Mouse (Mus musculus): ENCODE results near the gene Gm20662. TPM values are rescaled to one million over a fixed set of nuclear protein-coding genes. Genes with fewer than 3 reads are reported as not detected.

Gm20662 gene
- polyA plus RNA-seq, 1 experiment = 0.20 TPM

DNA sequence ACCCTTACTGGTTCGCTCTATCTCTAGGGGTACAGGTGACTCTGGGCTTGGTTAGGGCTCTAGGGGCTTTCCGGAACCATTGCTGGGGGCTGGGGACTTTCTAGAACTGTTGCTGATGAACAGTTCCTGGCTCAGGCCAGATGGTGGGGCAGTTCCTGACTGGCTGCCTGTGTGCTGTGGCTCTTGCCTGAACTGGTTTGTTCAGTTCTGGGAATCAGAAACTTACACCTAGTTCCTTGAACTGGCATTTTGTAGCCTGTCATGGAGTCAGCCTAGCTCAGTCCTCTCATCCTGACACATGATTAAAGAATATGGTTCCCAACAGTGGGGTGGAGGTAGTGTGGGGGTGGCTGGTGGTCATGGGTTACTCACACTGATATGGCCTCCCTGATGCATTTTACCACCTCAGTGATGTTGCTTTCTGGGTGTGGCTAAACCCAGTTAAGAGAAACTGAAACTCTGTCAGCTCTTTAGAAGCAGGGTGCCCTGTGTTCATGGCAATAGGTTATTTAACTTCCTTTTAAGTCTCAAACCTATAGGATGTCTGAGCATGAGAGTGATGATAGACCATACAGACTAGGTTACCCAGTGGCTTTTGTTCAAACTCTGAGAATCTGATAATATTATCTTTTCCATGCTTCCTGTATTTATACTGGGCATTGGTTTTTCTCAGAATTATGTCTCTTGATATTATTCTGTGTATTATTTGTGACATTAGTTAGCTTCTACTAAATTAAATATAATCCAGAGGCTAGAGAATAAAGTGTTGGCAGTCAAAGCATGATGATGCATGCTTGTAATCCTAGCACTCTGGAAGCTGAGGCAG, 39.4 kb downstream of the Gm20662 start:
- peaks cover 4% of the 10 kb centered on the region for H3K36me3 ChIP-seq (ENCODE audit: control insufficient read depth, insufficient read depth)
- H3K79me3 ChIP-seq (ENCODE audit: low read depth) = no peaks in the 10 kb centered on the region

DNA sequence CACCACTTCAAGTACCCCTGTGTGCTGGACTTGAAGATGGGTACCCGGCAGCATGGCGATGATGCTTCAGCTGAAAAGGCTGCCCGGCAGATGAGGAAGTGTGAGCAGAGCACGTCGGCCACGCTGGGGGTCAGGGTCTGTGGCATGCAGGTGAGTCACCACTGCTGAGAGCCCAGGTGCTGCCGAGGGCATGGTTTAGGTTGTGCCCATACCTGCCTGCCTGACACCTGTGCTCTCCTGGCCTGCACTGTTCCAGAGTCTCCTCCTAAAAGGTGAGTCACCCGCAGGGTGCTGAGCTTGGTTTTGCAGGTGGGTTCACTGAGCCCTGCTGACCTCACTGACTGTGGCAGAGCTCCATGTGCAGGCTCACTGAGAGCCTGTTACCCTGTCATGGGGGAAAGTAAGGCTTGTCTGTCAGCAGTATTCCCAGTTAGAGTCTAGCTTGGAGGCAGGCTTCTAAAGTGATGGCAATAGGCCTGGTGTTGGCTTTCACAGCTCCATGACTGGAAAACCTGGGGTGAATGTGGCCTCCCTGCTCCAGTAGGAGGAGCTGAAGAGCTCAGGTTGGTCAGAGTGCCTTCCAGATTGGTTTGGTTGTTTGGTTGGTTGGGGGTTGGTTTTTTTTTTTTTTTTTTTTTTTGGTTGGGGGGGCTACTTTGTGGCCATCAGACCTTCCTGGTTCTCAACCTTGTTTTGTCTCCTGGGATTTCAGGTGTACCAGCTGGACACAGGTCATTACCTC, 48.8 kb downstream of the Gm20662 start:
- H3ac ChIP-seq (ENCODE audit: control insufficient read depth, insufficient read length, low read depth) = no peak overlapping the region
- H3K27me3 ChIP-seq (ENCODE audit: control insufficient read depth, insufficient read depth, insufficient read length) = no peaks in the 10 kb centered on the region
- no peak for TF ChIP-seq USF1 (IDR thresholded peaks at IDR 0.05; ENCODE audit: low read depth)
- no peak for TF ChIP-seq CEBPB (IDR thresholded peaks at IDR 0.05; ENCODE audit: low read depth)
- no peak for TF ChIP-seq FOSL1 (IDR thresholded peaks at IDR 0.05; ENCODE audit: insufficient read depth, low read length, poor library complexity, severe bottlenecking)
- no peak for TF ChIP-seq MYOG (IDR thresholded peaks at IDR 0.05; ENCODE audit: control insufficient read depth, extremely low read depth, insufficient read length)
- H3K79me3 ChIP-seq (ENCODE audit: low read depth) = peaks cover 1% of the 10 kb centered on the region
- H3K79me2 ChIP-seq (ENCODE audit: control insufficient read depth, insufficient read depth) = peaks cover 8% of the 10 kb centered on the region
- peaks cover 8% of the 10 kb centered on the region for H3K36me3 ChIP-seq (ENCODE audit: control insufficient read depth, insufficient read depth)
- H3K4me3 ChIP-seq (ENCODE audit: insufficient read depth, poor library complexity, severe bottlenecking) = no peak overlapping the region

More for the DNA sequence above, 39.4 kb downstream of the Gm20662 start:
- Histone ChIP-seq H3ac (ENCODE audit: control insufficient read depth, insufficient read length, low read depth) (no peak overlapping the region), H3K79me2 (ENCODE audit: control insufficient read depth, insufficient read depth) (no peaks in the 10 kb centered on the region), H3K4me3 (ENCODE audit: insufficient read depth, poor library complexity, severe bottlenecking) (no peak overlapping the region), H3K27me3 (ENCODE audit: control insufficient read depth, insufficient read depth, insufficient read length) (no peaks in the 10 kb centered on the region)
- TF ChIP-seq MAX (IDR thresholded peaks at IDR 0.05) = no peak
- TF ChIP-seq CTCF (IDR thresholded peaks at IDR 0.05; ENCODE audit: control insufficient read depth, insufficient read depth, insufficient read length) = no peak
- no peak for TF ChIP-seq FOSL1 (IDR thresholded peaks at IDR 0.05; ENCODE audit: insufficient read depth, low read length, poor library complexity, severe bottlenecking)
- TF ChIP-seq MYOD1 (IDR thresholded peaks at IDR 0.05; ENCODE audit: control insufficient read depth, insufficient read length, low read depth) = no peak
- no peak for TF ChIP-seq MYOG (IDR thresholded peaks at IDR 0.05; ENCODE audit: control insufficient read depth, extremely low read depth, insufficient read length)
- TF ChIP-seq CEBPB (IDR thresholded peaks at IDR 0.05; ENCODE audit: low read depth) = no peak
- TF ChIP-seq USF1 (IDR thresholded peaks at IDR 0.05; ENCODE audit: low read depth) = no peak

DNA sequence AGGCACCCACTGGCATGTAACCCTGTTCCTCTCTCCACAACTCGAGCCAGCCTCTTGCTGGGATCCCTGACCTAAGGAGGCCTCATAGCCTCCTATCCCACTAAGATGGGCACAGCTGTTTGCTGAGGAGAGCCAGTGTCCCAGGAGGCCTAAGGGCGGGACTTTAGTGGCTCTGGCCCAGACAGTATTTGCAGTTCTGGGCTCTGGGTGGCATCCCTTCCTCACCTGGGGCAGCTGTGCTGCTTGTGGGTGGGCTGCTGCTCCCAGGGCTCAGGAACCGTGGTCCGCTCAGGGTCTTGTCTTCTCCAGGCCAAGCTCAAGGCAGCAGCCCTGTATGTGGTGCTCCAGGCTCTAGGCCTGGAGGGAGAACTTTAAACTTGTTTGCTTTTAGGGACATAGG, 50.4 kb downstream of the Gm20662 start:
- TF ChIP-seq CEBPB (IDR thresholded peaks at IDR 0.05; ENCODE audit: low read depth) (no peak), MYOD1 (IDR thresholded peaks at IDR 0.05; ENCODE audit: control insufficient read depth, insufficient read length, low read depth) (no peak), FOSL1 (IDR thresholded peaks at IDR 0.05; ENCODE audit: insufficient read depth, low read length, poor library complexity, severe bottlenecking) (no peak), MYOG (IDR thresholded peaks at IDR 0.05; ENCODE audit: control insufficient read depth, extremely low read depth, insufficient read length) (no peak), MAX (IDR thresholded peaks at IDR 0.05) (no peak), CTCF (IDR thresholded peaks at IDR 0.05; ENCODE audit: control insufficient read depth, insufficient read depth, insufficient read length) (no peak), USF1 (IDR thresholded peaks at IDR 0.05; ENCODE audit: low read depth) (no peak)
- peaks cover 15% of the 10 kb centered on the region for H3K36me3 ChIP-seq (ENCODE audit: control insufficient read depth, insufficient read depth)

DNA sequence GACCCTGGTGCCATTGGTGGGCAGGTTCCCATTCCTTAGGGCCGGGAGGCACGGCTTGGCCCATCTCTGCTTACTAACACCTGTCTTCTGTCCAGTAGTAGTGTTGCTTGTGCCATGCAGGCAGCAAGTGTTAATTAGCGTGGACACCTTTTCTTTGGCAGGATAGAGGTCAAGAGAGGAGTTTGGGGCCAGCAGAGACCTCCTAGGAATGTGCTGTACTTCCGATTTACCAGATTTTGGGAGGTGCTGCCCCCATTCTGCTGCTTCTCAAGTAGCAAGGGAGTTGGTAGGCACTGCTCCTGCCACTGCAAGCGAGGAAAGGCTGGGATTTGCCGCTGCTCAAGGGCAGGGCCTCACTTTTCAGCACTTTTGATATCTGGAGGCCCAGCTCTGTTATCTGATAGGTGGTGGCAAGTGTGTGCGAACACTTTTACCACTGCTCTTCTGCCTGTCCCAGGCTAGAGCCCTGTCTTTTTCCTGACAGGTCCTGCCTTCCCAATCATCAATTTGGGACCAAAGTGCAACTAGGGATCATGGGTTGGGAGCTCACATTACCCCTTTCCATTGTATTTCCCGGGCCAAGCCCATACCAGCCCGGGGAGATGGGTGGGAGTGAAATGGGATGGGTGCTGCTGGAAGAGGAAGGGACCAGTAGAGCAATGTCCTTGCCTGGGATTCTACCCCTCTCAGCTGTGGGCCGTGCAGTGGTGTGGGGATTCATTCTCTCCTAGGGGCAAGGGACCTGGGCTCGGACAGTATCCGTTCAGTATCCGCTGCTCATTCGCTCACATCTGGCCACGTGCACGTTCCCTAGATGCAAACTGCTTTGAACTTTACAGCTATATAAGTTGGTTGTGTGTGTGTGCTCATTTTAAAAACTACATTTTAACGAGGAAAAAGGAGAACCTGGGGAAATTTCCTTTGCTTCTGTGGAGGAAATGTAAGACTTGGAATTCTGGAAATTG, 51.7 kb downstream of the Gm20662 start:
- H3K4me3 ChIP-seq (ENCODE audit: insufficient read depth, poor library complexity, severe bottlenecking) = peak overlapping the region; percentile 30
- no peak for TF ChIP-seq MAX (IDR thresholded peaks at IDR 0.05)
- no peak for TF ChIP-seq MYOD1 (IDR thresholded peaks at IDR 0.05; ENCODE audit: control insufficient read depth, insufficient read length, low read depth)
- no peak for TF ChIP-seq CEBPB (IDR thresholded peaks at IDR 0.05; ENCODE audit: low read depth)
- TF ChIP-seq CTCF (IDR thresholded peaks at IDR 0.05; ENCODE audit: control insufficient read depth, insufficient read depth, insufficient read length) = no peak
- peaks cover 1% of the 10 kb centered on the region for H3K79me3 ChIP-seq (ENCODE audit: low read depth)
- H3ac ChIP-seq (ENCODE audit: control insufficient read depth, insufficient read length, low read depth) = peak overlapping the region; percentile 42
- no peaks in the 10 kb centered on the region for H3K27me3 ChIP-seq (ENCODE audit: control insufficient read depth, insufficient read depth, insufficient read length)
- peaks cover 12% of the 10 kb centered on the region for H3K79me2 ChIP-seq (ENCODE audit: control insufficient read depth, insufficient read depth)
- H3K36me3 ChIP-seq (ENCODE audit: control insufficient read depth, insufficient read depth) = peaks cover 21% of the 10 kb centered on the region

More for the DNA sequence above, 50.4 kb downstream of the Gm20662 start:
- H3K79me3 ChIP-seq (ENCODE audit: low read depth) = peaks cover 1% of the 10 kb centered on the region
- H3K27me3 ChIP-seq (ENCODE audit: control insufficient read depth, insufficient read depth, insufficient read length) = no peaks in the 10 kb centered on the region
- no peak overlapping the region for H3ac ChIP-seq (ENCODE audit: control insufficient read depth, insufficient read length, low read depth)
- H3K4me3 ChIP-seq (ENCODE audit: insufficient read depth, poor library complexity, severe bottlenecking) = no peak overlapping the region
- peaks cover 12% of the 10 kb centered on the region for H3K79me2 ChIP-seq (ENCODE audit: control insufficient read depth, insufficient read depth)

- Histone ChIP-seq H3ac (ENCODE audit: control insufficient read depth, insufficient read length, low read depth) (peak overlapping the region; percentile 42), H3K36me3 (ENCODE audit: control insufficient read depth, insufficient read depth) (peaks cover 21% of the 10 kb centered on the region), H3K79me3 (ENCODE audit: low read depth) (peaks cover 1% of the 10 kb centered on the region), H3K27me3 (ENCODE audit: control insufficient read depth, insufficient read depth, insufficient read length) (no peaks in the 10 kb centered on the region), H3K4me3 (ENCODE audit: insufficient read depth, poor library complexity, severe bottlenecking) (peak overlapping the region; percentile 30), H3K79me2 (ENCODE audit: control insufficient read depth, insufficient read depth) (peaks cover 12% of the 10 kb centered on the region)
- TF ChIP-seq MYOG (IDR thresholded peaks at IDR 0.05; ENCODE audit: control insufficient read depth, extremely low read depth, insufficient read length) (no peak), MAX (IDR thresholded peaks at IDR 0.05) (no peak), CTCF (IDR thresholded peaks at IDR 0.05; ENCODE audit: control insufficient read depth, insufficient read depth, insufficient read length) (no peak), MYOD1 (IDR thresholded peaks at IDR 0.05; ENCODE audit: control insufficient read depth, insufficient read length, low read depth) (no peak), FOSL1 (IDR thresholded peaks at IDR 0.05; ENCODE audit: insufficient read depth, low read length, poor library complexity, severe bottlenecking) (no peak), USF1 (IDR thresholded peaks at IDR 0.05; ENCODE audit: low read depth) (no peak), CEBPB (IDR thresholded peaks at IDR 0.05; ENCODE audit: low read depth) (no peak)
Measured at GRCm38 (mm10) chr9:108048566-108048955, 52.4 kb downstream of the Gm20662 start.

All from C2C12 (cell line).